Mouse (Mus musculus) heart, postnatal 0 days (tissue): Measurements from ENCODE around the gene Dnajb3. TPM values are rescaled to one million over a fixed set of nuclear protein-coding genes. Genes with fewer than 3 reads are reported as not detected.

Experiments
- ATAC-seq: fragments of 200-750 bp; cut with Nextera tagmentation; 2 replicates; pipeline ENCODE4 v1.8.0; 2017; ENCODE audit warnings: low read depth, moderate number of reproducible peaks, moderate library complexity; ENCODE audit not compliant: insufficient read depth
- DNase-seq: peaks from one replicate; pipeline ENCODE4 v3.0.0-alpha.2; 2016; ENCODE audit warnings: low spot score
- H3K27ac ChIP-seq: fragments of 300-500 bp; sonication (generic); 2 replicates; pipeline ENCODE4 v1.5.1; 2014; ENCODE audit warnings: low read depth, mild to moderate bottlenecking
- H3K27me3 ChIP-seq: fragments of 300-500 bp; sonication (generic); 2 replicates; pipeline ENCODE4 v1.6.1; 2014; ENCODE audit warnings: low read length, mixed read lengths; ENCODE audit not compliant: control insufficient read depth, insufficient read depth
- H3K36me3 ChIP-seq: fragments of 300-500 bp; sonication (generic); replicated peaks from 2 replicates; pipeline ENCODE4 v1.6.1; 2014; ENCODE audit warnings: low read length, mixed read lengths; ENCODE audit not compliant: control insufficient read depth, insufficient read depth
- H3K4me1 ChIP-seq: fragments of 300-500 bp; sonication (generic); 2 replicates; pipeline ENCODE4 v1.6.1; 2014; ENCODE audit warnings: antibody characterized with exemption; ENCODE audit not compliant: control insufficient read depth, insufficient read depth
- H3K4me2 ChIP-seq: fragments of 300-500 bp; sonication (generic); 2 replicates; pipeline ENCODE4 v1.6.1; 2014; ENCODE audit warnings: low read depth, mild to moderate bottlenecking, low read length, moderate library complexity
- H3K4me3 ChIP-seq: fragments of 300-500 bp; sonication (generic); 2 replicates; pipeline ENCODE4 v1.5.1; 2014; ENCODE audit warnings: low read depth, low read length
- H3K9ac ChIP-seq: fragments of 300-500 bp; sonication (generic); replicated peaks from 2 replicates; pipeline ENCODE4 v1.6.1; 2014; ENCODE audit warnings: low read depth, low read length, mixed read lengths
- H3K9me3 ChIP-seq: fragments of 300-500 bp; sonication (generic); replicated peaks from 2 replicates; pipeline ENCODE4 v1.6.1; 2016; ENCODE audit warnings: low read length; ENCODE audit not compliant: control insufficient read depth
- CTCF ChIP-seq: IDR thresholded peaks from 2 replicates; pipeline ENCODE4 v1.5.1; 2016; ENCODE audit warnings: antibody characterized with exemption, control low read depth, low read depth
- EP300 ChIP-seq: IDR thresholded peaks from 2 replicates; pipeline ENCODE4 v1.6.1; 2016; ENCODE audit warnings: antibody characterized with exemption, low read depth
- WGBS: fragments of 180-500 bp; shearing (Covaris S2); extraction: QIAGEN DNeasy Blood & Tissue Kit; methylation state at CpG from one replicate; pipeline ENCODE4 v1.1.7; 2014; 5-methylcytosine and 5-hydroxymethylcytosine counted together
- polyA plus RNA-seq: library from polyadenylated mRNA; unstranded; fragments of >200 nt; fragmentation: Nextera tagmentation; extraction: Ambion mirVana; gene quantifications from 2 replicates; pipeline ENCODE4 v1.2.1, GENCODE M21; 2015
- total RNA-seq: library from RNA; depleted of rRNA; stranded (reverse); fragments of >200 nt; gene quantifications from 2 replicates; pipeline ENCODE4 v1.2.3, GENCODE M21; 2014; ENCODE audit warnings: low replicate concordance; rRNA removed

The Dnajb3 gene
- total and polyA plus RNA-seq, 2 experiments from 2014 or later, result 0.46 to 2.7 TPM

DNA sequence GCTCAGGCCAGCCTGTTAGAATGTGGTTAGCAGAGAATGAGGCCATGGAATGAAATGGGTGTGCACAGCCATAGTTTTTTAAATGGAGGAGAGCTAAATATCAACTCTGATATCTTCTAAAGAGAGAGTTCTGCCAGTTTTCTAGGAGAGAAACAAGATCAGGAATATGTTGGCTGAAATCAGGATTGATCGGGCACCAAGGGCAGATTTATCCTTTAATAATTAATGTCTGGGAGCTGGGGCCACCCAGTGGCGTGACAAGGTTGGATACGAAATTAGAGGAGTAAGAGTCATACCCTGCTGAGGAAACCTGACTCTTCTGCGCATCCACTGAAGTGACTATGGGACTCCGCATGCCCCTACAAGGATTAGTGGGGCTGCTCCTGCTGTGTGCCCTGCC, 39.9 kb downstream of the Dnajb3 start, which contains the start of gene Ugt1a5:
Gene Ugt1a5 (plus strand): TSS at position 302 of the 400 bp plus-strand sequence.
- no peak for ATAC-seq
- no peaks in the 10 kb centered on the region for H3K27me3 ChIP-seq
- 70% methylated on average over 5 of the region's 5 CpGs for WGBS
- no peak for DNase-seq
- no peaks in the 10 kb centered on the region for H3K4me1 ChIP-seq
- no peak within 1 kb of the TSS for H3K4me3 ChIP-seq
- no peak within 1 kb of the TSS for H3K4me2 ChIP-seq
- H3K9me3 ChIP-seq, result no peaks in the 10 kb centered on the region
- H3K36me3 ChIP-seq, result no peaks in the 10 kb centered on the region
- TF ChIP-seq CTCF (no peak), EP300 (no peak)
- H3K9ac ChIP-seq, result no peak within 1 kb of the TSS
- no peak within 1 kb of the TSS for H3K27ac ChIP-seq

- ATAC-seq (no peak), DNase-seq (no peak)
- no peaks in the 10 kb centered on the region for H3K36me3 ChIP-seq
- no peaks in the 10 kb centered on the region for H3K4me1 ChIP-seq
- H3K27ac ChIP-seq, result no peak overlapping the region
- no peak for TF ChIP-seq EP300
- no peak for TF ChIP-seq CTCF
- H3K4me2 ChIP-seq, result no peak overlapping the region
- no peaks in the 10 kb centered on the region for H3K9me3 ChIP-seq
- no peaks in the 10 kb centered on the region for H3K27me3 ChIP-seq
- WGBS, result 58% methylated on average over 2 of the region's 2 CpGs
- H3K9ac ChIP-seq, result no peak overlapping the region
- no peak overlapping the region for H3K4me3 ChIP-seq
Measured at GRCm38 (mm10) chr1:88158430-88158829, 47.2 kb downstream of the Dnajb3 start.

Other genes starting within 250 kb of the Dnajb3 start
- 27.4 and 33.5 TPM in 2 replicates for gene Usp40, start 197.2 kb downstream of the Dnajb3 start, total RNA-seq
- gene Usp40, start 197.2 kb downstream of the Dnajb3 start, polyA plus RNA-seq, result 15.7 and 18.6 TPM in 2 replicates
- not detected in 2 replicates for gene Ugt1a10, start 150.4 kb downstream of the Dnajb3 start, total RNA-seq
- gene Ugt1a10, start 150.4 kb downstream of the Dnajb3 start, polyA plus RNA-seq, result not detected in 2 replicates
- not detected in 2 replicates for gene Ugt1a9, start 135.0 kb downstream of the Dnajb3 start, total RNA-seq
- not detected in 2 replicates for gene Ugt1a9, start 135.0 kb downstream of the Dnajb3 start, polyA plus RNA-seq
- not detected in 2 replicates for gene Ugt1a8, start 118.0 kb downstream of the Dnajb3 start, total RNA-seq
- gene Ugt1a8, start 118.0 kb downstream of the Dnajb3 start, polyA plus RNA-seq, result not detected in 2 replicates
- gene Ugt1a7c, start 110.7 kb downstream of the Dnajb3 start, total RNA-seq, result 0.73 and 0.99 TPM in 2 replicates
- 1.8 and 1.9 TPM in 2 replicates for gene Ugt1a7c, start 110.7 kb downstream of the Dnajb3 start, polyA plus RNA-seq
- gene Ugt1a6b, start 102.5 kb downstream of the Dnajb3 start, total RNA-seq, result 0.19 and 0.27 TPM in 2 replicates
- 0.14 TPM in 1 of 2 replicates, not detected in the other for gene Ugt1a6b, start 102.5 kb downstream of the Dnajb3 start, polyA plus RNA-seq
- 1.9 and 2.2 TPM in 2 replicates for gene Ugt1a6a, start 71.0 kb downstream of the Dnajb3 start, total RNA-seq
- 0.66 and 1.0 TPM in 2 replicates for gene Ugt1a6a, start 71.0 kb downstream of the Dnajb3 start, polyA plus RNA-seq
- gene Ugt1a5, start 39.8 kb downstream of the Dnajb3 start, total RNA-seq, result not detected in 2 replicates
- not detected in 2 replicates for gene Ugt1a5, start 39.8 kb downstream of the Dnajb3 start, polyA plus RNA-seq
- not detected in 2 replicates for gene Ugt1a2, start 5.2 kb downstream of the Dnajb3 start, total RNA-seq
- not detected in 2 replicates for gene Ugt1a2, start 5.2 kb downstream of the Dnajb3 start, polyA plus RNA-seq
- not detected in 2 replicates for gene Ugt1a1, start 6.2 kb upstream of the Dnajb3 start, total RNA-seq
- gene Ugt1a1, start 6.2 kb upstream of the Dnajb3 start, polyA plus RNA-seq, result 0.07 TPM in 1 of 2 replicates, not detected in the other
- not detected in 2 replicates for gene Mroh2a, start 21.2 kb upstream of the Dnajb3 start, total RNA-seq
- gene Mroh2a, start 21.2 kb upstream of the Dnajb3 start, polyA plus RNA-seq, result 0.08 and 0.23 TPM in 2 replicates
- gene Hjurp, start 71.9 kb upstream of the Dnajb3 start, total RNA-seq, result 95.2 and 97.3 TPM in 2 replicates
- 28.0 and 29.3 TPM in 2 replicates for gene Hjurp, start 71.9 kb upstream of the Dnajb3 start, polyA plus RNA-seq
- not detected in 2 replicates for gene Trpm8, start 71.9 kb upstream of the Dnajb3 start, total RNA-seq
- gene Trpm8, start 71.9 kb upstream of the Dnajb3 start, polyA plus RNA-seq, result not detected in 2 replicates
- gene Spp2, start 201.2 kb upstream of the Dnajb3 start, total RNA-seq, result 0.50 TPM in 1 of 2 replicates, not detected in the other
- gene Spp2, start 201.2 kb upstream of the Dnajb3 start, polyA plus RNA-seq, result 0.16 TPM in 1 of 2 replicates, not detected in the other